Mouse (Mus musculus) splenic B cell, adult 2 months (primary cell): ENCODE results near the gene Ripor2.

Source experiments
- DNase-seq: peaks from one replicate; pipeline ENCODE4 v3.0.0-alpha.2; 2011; ENCODE audit warnings: low read depth, low spot score
- H3K27me3 ChIP-seq: 2 replicates; pipeline ENCODE4 v1.6.1; 2012; ENCODE audit warnings: mild to moderate bottlenecking, low read length, moderate library complexity, mixed read lengths; ENCODE audit not compliant: control insufficient read depth, poor library complexity, insufficient read depth, severe bottlenecking
- H3K36me3 ChIP-seq: 2 replicates; pipeline ENCODE4 v1.6.1; 2012; ENCODE audit warnings: mild to moderate bottlenecking, low read length, moderate library complexity, mixed read lengths; ENCODE audit not compliant: control insufficient read depth, poor library complexity, insufficient read depth, severe bottlenecking

Gene Ripor2

DNA sequence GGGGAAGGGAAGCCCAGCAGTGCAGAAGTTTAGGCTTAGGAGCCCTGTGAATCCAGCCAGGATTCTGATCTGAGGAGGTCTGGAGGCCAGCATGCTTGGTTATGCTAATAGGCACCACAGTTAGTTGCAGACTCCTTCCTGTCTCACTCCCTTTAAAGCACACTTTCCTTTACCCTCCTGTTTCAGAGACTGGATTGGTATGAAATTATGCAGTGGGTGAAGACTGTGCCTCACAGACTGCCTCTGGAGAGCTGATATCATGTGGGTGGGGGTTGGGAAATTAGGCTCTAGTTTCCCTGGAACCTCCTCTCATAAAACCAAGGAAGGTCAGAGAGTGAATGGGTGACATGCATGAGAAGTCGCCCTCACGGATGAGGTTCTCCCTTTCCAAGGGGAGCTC is 88.7 kb downstream of the Ripor2 start:
- no peak for DNase-seq
- Histone ChIP-seq H3K36me3 (peaks cover 26% of the 10 kb centered on the region), H3K27me3 (no peaks in the 10 kb centered on the region)

DNA sequence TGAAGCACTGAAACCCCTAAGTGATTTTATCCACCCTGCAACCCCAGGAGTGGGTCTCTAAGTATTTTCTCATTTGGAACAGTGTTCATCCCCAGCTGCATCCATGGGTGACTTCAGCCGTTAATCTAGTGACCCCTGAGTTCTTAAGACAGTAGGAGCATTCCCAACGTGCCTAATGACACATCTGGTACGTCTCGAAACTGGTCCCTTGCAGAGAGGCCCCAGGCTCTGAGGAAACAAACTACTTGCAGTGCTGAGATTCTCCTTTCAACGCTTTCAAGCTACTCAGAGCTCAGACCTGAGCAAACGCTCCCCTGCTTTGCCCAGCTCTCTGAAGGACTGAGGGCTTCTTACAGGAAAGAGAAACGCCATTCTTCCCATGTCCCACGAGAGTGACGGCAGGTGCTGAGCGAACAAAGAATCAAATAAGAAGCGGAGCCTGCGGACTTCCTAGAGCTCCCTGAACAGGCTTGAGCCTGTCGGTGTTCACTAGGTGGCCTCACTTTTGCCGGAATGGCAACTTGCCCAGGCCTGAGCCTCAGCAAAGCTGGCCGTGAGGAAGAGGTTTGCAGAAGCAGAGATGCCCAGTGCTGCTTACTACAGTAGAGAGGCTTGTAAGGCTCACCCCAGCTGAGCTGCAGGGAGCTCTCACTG is 97.2 kb downstream of the Ripor2 start:
- DNase-seq: no peak
- peaks cover 52% of the 10 kb centered on the region for H3K36me3 ChIP-seq

DNA sequence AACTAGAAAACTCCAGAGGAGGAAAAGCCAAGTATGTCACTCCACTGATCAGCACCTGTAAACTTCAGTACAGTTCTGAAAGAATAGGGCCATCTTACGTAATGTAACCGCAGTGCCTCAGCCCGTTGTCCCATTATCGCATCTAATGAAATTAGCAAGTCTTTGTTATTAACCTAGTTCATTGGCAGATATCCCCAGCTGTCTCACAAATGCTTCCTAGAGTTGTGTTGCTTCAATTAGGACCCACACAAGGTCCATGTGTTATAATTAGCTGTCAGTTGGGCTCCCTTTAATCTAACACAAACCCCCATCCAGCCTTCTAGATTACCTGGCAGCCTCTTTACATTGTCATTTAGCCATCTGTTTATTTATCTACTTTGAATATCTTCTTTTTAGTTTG is 99.0 kb downstream of the Ripor2 start:
- DNase-seq: no peak
- Histone ChIP-seq H3K36me3 (peaks cover 48% of the 10 kb centered on the region), H3K27me3 (no peaks in the 10 kb centered on the region)

More for the DNA sequence above, 97.2 kb downstream of the Ripor2 start:
- no peaks in the 10 kb centered on the region for H3K27me3 ChIP-seq

DNA sequence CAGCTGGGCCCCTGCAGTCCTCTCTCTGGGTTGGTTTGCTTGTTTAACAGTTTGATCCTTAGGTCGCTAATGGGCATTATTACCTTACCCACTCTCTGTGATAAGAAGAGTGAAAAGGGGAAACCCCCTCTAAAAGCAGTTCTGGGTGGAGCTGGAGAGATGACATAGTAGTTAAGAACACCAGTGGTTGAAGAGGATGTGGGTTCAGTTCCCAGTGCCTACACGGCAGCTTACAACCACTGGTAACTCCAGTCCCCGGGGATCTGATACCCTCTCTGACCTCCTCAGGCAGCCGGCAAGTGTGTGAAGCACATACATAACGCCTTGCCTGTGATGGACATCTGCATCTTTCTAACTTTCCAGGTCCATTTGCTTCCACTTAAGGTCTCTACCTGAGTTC is 100.4 kb downstream of the Ripor2 start:
- peak; percentile 51 for DNase-seq
- peaks cover 54% of the 10 kb centered on the region for H3K36me3 ChIP-seq

DNA sequence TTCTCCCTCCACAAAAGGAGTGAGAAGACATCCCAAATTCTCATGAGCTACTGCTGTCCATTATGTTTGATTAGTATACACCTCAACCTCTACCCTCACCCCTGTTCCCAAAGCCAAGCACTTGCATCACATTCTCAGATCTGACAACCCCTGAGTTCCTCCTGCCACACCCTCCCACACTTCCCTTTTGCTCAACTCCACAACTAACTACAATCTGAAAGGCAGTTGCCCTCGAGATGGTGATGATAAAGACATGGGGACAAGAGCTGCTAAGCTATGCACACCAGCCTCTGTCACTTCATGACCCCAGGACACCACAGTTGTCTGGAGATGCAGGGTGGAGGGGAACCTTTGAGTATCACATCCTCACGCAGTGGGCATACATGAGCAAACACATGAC is 102.5 kb downstream of the Ripor2 start:
- peak; percentile 48 for DNase-seq
- Histone ChIP-seq H3K27me3 (no peaks in the 10 kb centered on the region), H3K36me3 (peaks cover 43% of the 10 kb centered on the region)

More for the DNA sequence above, 100.4 kb downstream of the Ripor2 start:
- H3K27me3 ChIP-seq: no peaks in the 10 kb centered on the region

DNA sequence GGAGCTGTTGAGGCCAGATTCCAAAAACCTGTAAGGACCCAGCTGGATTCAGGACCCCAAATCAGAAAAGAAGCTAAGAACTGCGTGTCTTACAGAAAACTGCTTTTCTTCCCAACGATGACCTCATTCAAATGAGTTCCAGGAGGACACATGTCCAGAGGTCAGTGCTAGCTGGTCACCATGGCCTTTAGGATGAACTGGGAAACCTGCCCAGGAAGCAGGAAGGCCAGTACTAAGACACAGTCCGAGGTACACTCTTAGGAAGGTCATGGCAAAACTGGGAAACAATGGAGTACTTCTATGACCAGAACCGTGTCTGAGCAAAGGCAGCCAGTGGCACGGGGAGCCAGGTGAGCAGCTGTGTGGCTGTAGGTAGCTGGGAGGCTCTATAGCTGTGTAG is 103.9 kb downstream of the Ripor2 start:
- DNase-seq: no peak
- Histone ChIP-seq H3K27me3 (no peaks in the 10 kb centered on the region), H3K36me3 (peaks cover 33% of the 10 kb centered on the region)

DNA sequence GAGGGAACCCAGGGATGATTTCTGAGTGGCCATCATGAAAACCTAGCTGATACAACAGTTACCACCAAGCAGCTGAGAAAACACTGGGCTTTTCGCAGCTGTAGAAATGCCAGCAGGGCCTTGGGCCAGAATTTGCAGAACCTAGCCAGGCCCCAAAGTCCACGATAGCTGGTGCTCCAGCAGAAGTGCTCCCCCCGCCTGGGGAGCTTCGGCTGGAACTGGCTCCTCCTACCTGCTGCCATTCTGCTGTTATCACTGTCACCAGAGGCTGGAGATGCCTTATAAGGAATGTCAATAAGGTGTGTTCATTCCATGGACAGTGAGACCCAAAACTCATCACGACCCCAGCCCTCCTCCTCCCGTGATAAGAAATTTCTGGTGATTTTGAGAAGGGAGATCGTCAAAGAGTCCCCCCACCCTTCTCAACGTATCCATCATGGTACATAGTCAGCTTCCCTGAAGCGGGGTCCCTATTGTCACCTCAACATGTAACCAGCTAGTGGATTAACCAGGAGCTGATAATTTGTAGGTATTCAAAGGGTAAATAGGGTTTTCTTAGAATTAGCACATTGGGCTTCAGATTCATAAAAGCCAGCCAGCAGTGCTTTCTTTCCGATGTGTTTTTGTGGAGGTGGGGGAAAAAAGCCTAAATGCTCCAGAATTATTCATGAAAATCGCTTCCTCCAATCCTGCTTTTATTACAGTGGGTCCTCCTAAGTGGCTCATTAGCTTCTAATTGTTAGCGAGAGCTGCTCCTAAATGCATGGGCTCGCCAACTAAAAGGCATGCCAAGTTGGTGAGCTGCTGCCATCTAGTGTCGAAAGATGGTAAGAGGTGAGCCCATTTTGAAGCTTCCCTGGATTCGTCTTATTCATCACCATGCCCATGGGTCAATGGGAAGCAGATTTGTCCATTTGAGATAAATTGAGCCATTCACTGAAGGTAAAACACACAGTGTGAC is 105.0 kb downstream of the Ripor2 start:
- H3K27me3 ChIP-seq: no peaks in the 10 kb centered on the region
- H3K36me3 ChIP-seq: peaks cover 30% of the 10 kb centered on the region
- peak; percentile 85 for DNase-seq

DNA sequence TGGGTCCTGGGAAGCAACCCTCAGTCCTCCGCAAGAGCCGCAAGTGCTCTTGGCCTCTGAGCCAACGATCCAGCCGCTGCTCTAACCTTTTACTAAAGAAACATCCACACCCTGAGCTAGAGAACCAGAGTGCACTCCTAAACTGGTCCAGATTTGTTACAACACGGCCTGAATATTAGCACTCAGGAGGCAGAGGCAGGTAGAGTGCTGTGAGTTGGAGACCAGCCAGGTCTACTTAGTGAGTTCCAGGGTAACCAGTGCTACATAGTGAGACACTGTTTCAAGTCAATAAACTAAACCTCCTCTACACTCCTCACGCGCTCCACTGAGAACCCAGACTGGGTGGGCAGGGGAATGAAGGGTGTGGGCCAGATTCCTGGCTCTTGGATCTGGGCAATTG is 111.3 kb downstream of the Ripor2 start:
- no peak for DNase-seq
- H3K27me3 ChIP-seq: no peaks in the 10 kb centered on the region
- peaks cover 47% of the 10 kb centered on the region for H3K36me3 ChIP-seq

DNA sequence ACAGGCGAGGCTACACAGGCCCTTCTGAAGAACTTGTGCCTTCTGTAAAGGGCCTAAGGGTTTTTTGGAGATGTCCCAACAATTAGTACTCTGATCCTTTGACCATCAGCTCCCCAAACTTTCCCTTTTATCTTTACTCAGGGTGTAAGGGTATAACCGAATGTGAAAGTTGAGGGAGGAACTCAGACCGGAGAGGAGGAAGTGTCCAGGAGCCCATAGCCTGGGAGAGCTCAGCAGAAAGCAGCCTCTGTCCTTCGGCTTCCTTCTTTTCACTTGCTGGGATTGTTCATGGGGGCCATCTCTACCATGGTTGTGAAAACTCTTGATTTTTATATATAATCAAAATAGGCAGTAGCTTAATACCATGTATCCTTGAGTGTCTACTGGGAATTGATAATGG is 116.8 kb downstream of the Ripor2 start:
- Histone ChIP-seq H3K36me3 (peaks cover 53% of the 10 kb centered on the region), H3K27me3 (no peaks in the 10 kb centered on the region)
- DNase-seq: no peak

DNA sequence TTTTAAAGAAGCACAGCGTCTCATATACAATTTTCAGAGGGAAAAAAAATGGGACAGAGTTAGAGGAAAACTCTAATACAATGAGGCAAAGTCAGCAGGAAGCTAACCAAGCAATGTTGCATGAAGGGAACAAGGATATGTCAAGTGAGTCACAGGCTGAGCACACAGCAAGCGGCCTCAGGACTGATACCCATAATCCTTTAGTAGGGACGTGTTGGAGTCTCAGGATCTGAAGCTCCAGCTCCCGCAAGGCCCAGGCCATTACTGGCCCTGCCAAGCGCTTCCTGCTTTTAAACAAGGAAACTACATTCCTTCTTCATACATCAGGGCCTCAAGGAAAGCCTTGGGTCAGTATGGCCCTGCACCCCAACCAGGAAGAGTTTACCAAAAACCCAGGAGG is 120.1 kb downstream of the Ripor2 start:
- peaks cover 43% of the 10 kb centered on the region for H3K36me3 ChIP-seq
- no peaks in the 10 kb centered on the region for H3K27me3 ChIP-seq
- DNase-seq: no peak

DNA sequence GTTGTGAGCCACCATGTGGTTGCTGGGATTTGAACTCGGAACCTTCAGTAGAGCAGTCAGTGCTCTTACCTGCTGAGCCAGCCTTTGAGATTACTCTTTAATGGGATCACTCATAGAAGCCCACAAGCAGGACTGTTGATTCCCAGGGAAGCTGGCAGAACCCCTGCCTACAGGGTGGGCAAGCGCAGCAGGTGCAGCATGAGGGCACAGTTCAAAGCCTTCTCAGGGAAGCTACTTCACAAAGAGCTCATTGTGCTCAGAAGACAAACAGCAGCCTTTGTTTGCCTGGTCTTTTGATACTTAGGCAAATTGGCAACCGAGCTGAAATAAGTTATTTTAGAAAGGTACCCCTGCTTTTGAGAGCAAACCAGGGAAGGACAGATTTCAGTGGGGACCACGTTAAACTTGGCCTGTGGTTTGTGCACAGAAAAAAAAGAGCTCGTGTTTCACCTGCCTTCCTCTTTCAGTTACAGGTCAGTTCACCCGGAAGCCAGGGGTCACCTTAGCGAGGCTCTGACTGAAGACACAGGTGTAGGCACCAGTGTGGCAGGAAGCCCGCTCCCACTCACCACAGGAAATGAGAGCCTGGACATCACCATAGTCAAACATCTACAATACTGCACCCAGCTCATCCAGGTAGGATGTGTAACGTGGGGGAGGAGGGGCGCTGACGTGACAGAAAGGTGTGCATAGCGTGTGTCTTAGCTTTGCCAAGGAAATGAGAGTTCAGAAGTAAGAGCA is 127.8 kb downstream of the Ripor2 start:
- Histone ChIP-seq H3K27me3 (no peaks in the 10 kb centered on the region), H3K36me3 (peaks cover 45% of the 10 kb centered on the region)
- DNase-seq: no peak

DNA sequence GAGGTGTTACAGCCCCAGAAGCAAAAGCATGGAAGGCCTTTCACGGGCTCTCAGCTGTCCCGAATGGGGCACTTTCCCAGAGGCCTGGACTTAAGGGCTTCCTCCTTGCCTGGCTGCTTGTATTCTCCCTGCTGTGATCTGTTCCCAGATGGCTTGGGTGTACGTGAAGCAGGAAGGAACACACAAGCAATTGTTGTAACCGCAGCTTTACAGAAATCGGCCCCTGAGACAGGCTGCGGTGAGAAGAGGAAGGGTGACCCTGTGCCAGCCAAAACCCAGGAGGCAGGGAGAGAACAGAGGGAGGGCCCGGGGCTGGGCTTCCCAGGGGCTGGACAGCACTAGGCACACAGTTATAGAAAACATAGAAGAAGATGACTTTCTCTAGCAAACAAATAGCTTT is 129.0 kb downstream of the Ripor2 start:
- DNase-seq: no peak
- H3K27me3 ChIP-seq: no peaks in the 10 kb centered on the region
- H3K36me3 ChIP-seq: peaks cover 48% of the 10 kb centered on the region

DNA sequence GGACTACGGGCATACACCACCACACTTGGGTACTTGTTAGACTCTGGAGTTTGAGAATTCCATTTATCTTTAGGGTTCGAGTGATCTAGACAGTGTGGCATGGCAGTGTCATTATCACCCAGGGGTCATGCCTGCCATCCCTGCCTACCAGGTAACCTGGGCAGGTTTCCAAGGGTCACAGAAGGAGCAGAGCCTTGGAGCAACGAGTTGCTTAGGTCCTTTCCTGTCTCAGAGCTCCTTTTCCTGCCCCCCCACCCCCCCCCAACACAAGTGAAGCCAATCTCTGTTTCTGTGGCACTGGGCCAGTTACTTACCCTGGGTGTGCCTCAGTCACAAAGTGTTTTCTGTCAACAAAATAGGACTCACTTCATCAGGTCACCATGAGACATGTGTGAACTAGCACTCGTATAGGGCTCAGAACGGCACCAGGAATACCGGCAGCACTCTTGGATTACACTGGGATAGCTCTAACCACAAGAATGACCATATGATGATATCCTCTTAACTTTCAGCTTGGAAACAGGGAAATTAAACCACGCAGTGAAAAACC is 130.7 kb downstream of the Ripor2 start:
- no peak for DNase-seq
- no peaks in the 10 kb centered on the region for H3K27me3 ChIP-seq
- H3K36me3 ChIP-seq: peaks cover 52% of the 10 kb centered on the region

DNA sequence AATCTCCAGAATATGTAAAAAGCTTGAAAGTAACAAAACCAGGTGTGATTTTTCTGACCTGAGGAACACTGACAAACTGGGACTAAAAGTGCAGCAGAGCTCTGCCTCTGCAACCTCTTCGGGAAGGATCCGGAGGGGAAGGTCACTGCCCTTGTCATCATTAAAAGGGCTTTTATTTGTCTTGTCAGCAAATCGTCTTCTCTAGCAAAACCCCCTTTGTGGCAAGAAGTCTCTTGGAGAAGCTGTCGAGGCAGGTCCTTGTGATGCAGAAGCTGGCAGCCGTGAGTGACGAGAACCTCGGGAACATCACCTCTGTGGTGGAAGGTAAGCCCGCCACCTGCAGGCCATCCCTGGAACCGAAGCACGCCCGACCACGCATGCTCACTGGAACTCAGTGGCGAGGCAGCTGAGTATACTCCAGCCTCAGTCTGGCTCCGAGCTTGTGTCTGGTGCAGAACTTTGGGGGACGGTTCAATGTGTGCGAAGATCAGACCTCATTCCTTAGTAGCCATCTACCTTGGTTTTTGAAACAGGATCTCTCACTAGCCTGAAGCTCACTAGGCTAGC is 131.5 kb downstream of the Ripor2 start:
- H3K27me3 ChIP-seq: no peaks in the 10 kb centered on the region
- peak; percentile 58 for DNase-seq
- peaks cover 59% of the 10 kb centered on the region for H3K36me3 ChIP-seq
